Mouse (Mus musculus) sigmoid colon, adult 10 weeks (tissue): Measurements from ENCODE around the gene Cdc5l. TPM values are rescaled to one million over a fixed set of nuclear protein-coding genes. Genes with fewer than 3 reads are reported as not detected.

Experiments used
- polyA plus RNA-seq: library from polyadenylated mRNA; stranded (reverse); fragments of 350-450 nt; fragmentation: Illumina TruSeq; extraction: RNeasy Lipid Tissue Mini Kit (QIAGEN cat#74804); gene quantifications from one replicate; pipeline ENCODE4 v1.2.3, GENCODE M21; 2014; ENCODE audit warnings: low read depth, low replicate concordance

The Cdc5l gene
- polyA plus RNA-seq = 72.6 TPM

DNA sequence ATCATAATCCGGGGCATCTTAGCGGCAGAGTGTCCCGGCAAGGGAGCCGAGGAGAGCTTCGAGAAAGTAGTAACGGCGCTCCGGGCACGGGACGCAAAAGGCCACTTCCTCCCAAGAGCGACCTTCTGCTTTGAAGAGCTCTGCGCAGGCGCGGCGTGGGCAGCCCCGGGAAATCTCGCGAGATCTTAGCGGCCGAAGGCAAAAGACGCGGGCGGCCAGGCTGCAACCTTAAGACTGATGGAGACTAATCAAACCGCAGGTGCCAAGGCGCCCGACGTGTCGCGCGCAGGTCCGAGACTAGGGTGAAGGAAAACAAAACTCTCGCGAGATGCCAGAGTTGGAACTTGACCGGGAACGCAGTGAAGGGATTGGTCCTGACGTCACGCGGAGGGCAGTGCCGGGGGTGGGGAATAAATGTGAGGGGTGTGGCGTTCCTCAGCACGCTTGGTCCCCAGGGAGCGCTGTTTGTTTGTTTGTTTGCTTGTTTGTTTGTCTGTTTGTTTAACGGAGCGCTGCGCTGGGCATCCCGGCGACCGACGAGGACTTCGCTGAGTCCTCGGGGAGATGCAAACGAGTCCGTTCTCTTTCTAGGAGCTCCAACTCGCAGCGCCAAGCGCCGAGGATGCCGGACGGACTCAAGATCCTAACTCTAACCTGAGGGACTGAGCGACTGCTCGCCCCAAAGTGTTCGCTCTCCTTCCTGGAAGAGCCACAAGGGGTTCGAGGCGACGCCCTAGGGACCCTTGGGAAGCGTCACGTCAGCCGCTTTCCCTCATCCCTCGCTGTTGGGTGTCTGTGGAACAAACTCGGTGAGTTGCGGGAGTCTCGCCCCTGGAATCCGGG lies at the start of gene Cdc5l:
TSS of gene Cdc5l (minus strand) at position 319 of the 843 bp plus-strand sequence.

DNA sequence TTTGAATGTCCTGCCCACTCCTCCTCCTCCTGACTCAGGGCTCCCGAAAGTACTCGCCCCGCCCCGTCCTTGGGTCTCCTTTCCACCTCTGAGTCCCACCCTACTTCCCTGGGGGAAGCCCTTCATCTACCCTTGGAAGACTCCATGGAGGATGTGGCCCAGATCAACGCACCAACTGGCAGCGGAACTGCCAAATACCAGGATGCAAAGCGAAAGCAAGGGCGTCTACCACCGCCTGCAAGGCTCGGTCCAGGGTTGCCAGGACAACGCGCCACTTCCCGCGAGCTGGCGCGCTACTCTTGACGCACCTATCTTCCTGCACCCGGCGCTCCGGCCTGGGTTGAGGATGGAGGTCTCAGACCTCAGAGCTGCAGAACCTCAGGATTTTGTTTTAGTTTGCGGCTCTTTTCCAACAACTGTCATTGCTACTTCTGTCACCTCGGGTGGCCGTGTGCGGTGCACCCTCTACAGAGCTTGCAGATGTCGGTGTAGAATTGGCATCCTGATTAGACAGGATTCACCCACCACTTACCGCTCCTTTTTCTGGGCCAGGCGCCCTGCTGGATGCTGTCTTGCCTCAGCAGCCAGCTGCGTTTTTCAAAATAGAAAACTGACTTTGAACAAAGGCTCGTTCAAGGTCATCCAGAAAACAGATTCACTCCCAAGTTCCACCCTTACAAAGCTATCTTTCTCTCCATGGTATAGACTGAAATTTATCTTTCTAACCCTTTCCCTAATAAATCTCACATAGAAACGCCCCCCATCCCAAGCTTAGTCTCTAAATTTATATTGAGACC lies 41.3 kb upstream of the Cdc5l start, which contains the start of gene Spats1:
TSS of gene Spats1 (minus strand) at position 747 of the 797 bp plus-strand sequence.

Other genes starting within 250 kb of the Cdc5l start
- not detected for gene Spats1, start 41.7 kb upstream of the Cdc5l start, polyA plus RNA-seq
- gene Aars2, start 73.1 kb upstream of the Cdc5l start, polyA plus RNA-seq = 0.47 TPM
- not detected for gene Tcte1, start 89.7 kb upstream of the Cdc5l start, polyA plus RNA-seq
- 0.09 TPM for gene Tmem151b, start 115.9 kb upstream of the Cdc5l start, polyA plus RNA-seq
- 1.4 TPM for gene Nfkbie, start 122.0 kb upstream of the Cdc5l start, polyA plus RNA-seq
- gene Slc35b2, start 130.1 kb upstream of the Cdc5l start, polyA plus RNA-seq = 4.6 TPM
- gene Hsp90ab1, start 139.5 kb upstream of the Cdc5l start, polyA plus RNA-seq = 1,214 TPM
- 3.8 TPM for gene Slc29a1, start 165.9 kb upstream of the Cdc5l start, polyA plus RNA-seq
- gene Mymx, start 168.4 kb upstream of the Cdc5l start, polyA plus RNA-seq = not detected
- gene Capn11, start 225.6 kb upstream of the Cdc5l start, polyA plus RNA-seq = 1.1 TPM